8 mouse cellular contexts compared by ENCODE assay signal in the genomic region with DNA sequence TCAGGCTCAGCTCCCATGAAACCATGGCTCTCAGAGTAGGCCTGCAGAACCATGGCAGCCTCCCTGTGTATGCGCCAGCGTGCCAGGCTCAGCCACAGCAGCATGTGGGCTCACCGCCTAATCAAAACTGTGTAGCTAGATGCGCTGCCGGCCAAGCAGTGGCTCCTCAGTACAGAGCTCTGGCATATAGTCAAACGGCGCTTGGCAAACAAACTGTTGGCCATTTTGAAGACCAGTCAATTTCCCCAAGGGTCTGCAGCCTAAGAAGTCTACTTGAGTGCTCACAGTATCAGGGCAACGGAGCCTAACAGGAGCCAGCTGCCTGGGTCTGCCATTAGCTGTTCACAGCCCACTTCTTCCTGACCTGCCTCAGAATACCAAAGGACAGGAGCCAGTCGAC.
A peak's percentile ranks its signal among the peaks of the same experiment; 100 is the strongest.
DNase-seq lines count a peak whose midpoint lies in the region; ATAC-seq and TF ChIP-seq lines count a peak whose summit lies in the region.

No protein-coding gene starts in this region.

- no peak for TF ChIP-seq CTCF in forebrain, postnatal 0 days (IDR thresholded peaks at IDR 0.05; ENCODE audit: low read depth)
- TF ChIP-seq CTCF in lung, postnatal 0 days (IDR thresholded peaks at IDR 0.05), result no peak

- H3K9me3 ChIP-seq in forebrain, postnatal 0 days (ENCODE audit: low read length), result no peaks in the 10 kb centered on the region
- H3K9me3 ChIP-seq in forebrain, embryonic 11.5 days (ENCODE audit: control insufficient read depth, low read length), result no peaks in the 10 kb centered on the region
- no peaks in the 10 kb centered on the region for H3K9me3 ChIP-seq in lung, postnatal 0 days (ENCODE audit: low read length)

- no peak overlapping the region for H3K9ac ChIP-seq in forebrain, postnatal 0 days
- no peak overlapping the region for H3K9ac ChIP-seq in forebrain, embryonic 11.5 days (ENCODE audit: low read length)
- no peak overlapping the region for H3K9ac ChIP-seq in lung, postnatal 0 days (replicated peaks; ENCODE audit: low read depth)

- WGBS in forebrain, postnatal 0 days, result 62% methylated on average over 9 of the region's 9 CpGs
- 91% methylated on average over 9 of the region's 9 CpGs for WGBS in forebrain, embryonic 11.5 days
- whole genome bisulfite sequencing in lung, postnatal 0 days, result 81% methylated on average over 9 of the region's 9 CpGs

- no peak overlapping the region for H3K4me3 ChIP-seq in forebrain, postnatal 0 days (ENCODE audit: low read depth, low read length)
- H3K4me3 ChIP-seq in forebrain, embryonic 11.5 days (ENCODE audit: low read depth, low read length), result no peak overlapping the region
- no peak overlapping the region for H3K4me3 ChIP-seq in lung, postnatal 0 days (ENCODE audit: low read depth, low read length)

- no peaks in the 10 kb centered on the region for H3K4me1 ChIP-seq in forebrain, postnatal 0 days (ENCODE audit: insufficient read depth)
- no peaks in the 10 kb centered on the region for H3K4me1 ChIP-seq in forebrain, embryonic 11.5 days (replicated peaks; ENCODE audit: control insufficient read depth, insufficient read depth, low read length)
- no peaks in the 10 kb centered on the region for H3K4me1 ChIP-seq in lung, postnatal 0 days (ENCODE audit: insufficient read depth, low read depth, low read length)

- DNase-seq in forebrain, postnatal 0 days, result peak; percentile 64
- no peak for DNase-seq in forebrain, embryonic 11.5 days (ENCODE audit: low spot score)
- DNase-seq in lung, postnatal 4 days, result peak; percentile 39 to 62
- no peak for DNase-seq in lung, postnatal 0 days (ENCODE audit: low spot score)
- peak; percentile 9 to 18 for DNase-seq in kidney, postnatal 36 days
- DNase-seq in right cerebral cortex, adult 18-20 months, result peak; percentile 57
- DNase-seq in natural killer cell, adult 2 months (ENCODE audit: low spot score in 2 of 2), result no peak
- DNase-seq in T-cell, adult 2 months (ENCODE audit: low spot score), result no peak

- no peaks in the 10 kb centered on the region for H3K27me3 ChIP-seq in forebrain, postnatal 0 days (ENCODE audit: insufficient read depth, low read length)
- no peaks in the 10 kb centered on the region for H3K27me3 ChIP-seq in forebrain, embryonic 11.5 days (ENCODE audit: control insufficient read depth, insufficient read depth, low read length)
- no peaks in the 10 kb centered on the region for H3K27me3 ChIP-seq in lung, postnatal 0 days (replicated peaks; ENCODE audit: insufficient read depth, low read length)

- H3K36me3 ChIP-seq in forebrain, postnatal 0 days (ENCODE audit: insufficient read depth), result peaks cover 12% of the 10 kb centered on the region; the same call in 1 of the 2 replicates
- H3K36me3 ChIP-seq in forebrain, embryonic 11.5 days (ENCODE audit: control insufficient read depth, insufficient read depth, low read length), result no peaks in the 10 kb centered on the region
- H3K36me3 ChIP-seq in lung, postnatal 0 days (ENCODE audit: insufficient read depth, low read length), result no peaks in the 10 kb centered on the region

- ATAC-seq in forebrain, postnatal 0 days, result peak; percentile 70
- ATAC-seq in forebrain, embryonic 11.5 days (replicated peaks; ENCODE audit: low FRiP score), result no peak
- ATAC-seq in lung, postnatal 0 days, result no peak

- no peak overlapping the region for H3K27ac ChIP-seq in forebrain, postnatal 0 days (ENCODE audit: low read depth, low read length)
- H3K27ac ChIP-seq in forebrain, embryonic 11.5 days (ENCODE audit: low read depth, low read length), result no peak overlapping the region
- H3K27ac ChIP-seq in lung, postnatal 0 days (ENCODE audit: low read length), result no peak overlapping the region

- H3K4me2 ChIP-seq in forebrain, postnatal 0 days (ENCODE audit: low read depth), result no peak overlapping the region
- no peak overlapping the region for H3K4me2 ChIP-seq in forebrain, embryonic 11.5 days (ENCODE audit: low read depth, low read length, severe bottlenecking)
- H3K4me2 ChIP-seq in lung, postnatal 0 days (replicated peaks; ENCODE audit: low read depth, low read length), result no peak overlapping the region

- TF ChIP-seq EP300 in lung, postnatal 0 days (IDR thresholded peaks at IDR 0.05), result no peak

Comparison
In these comparisons a context has a peak if more than half of its experiments do, and no peak if none do; other contexts are left out.
1. DNase-seq: peak in forebrain, postnatal 0 days (single experiment), lung, postnatal 4 days (2 of 2), kidney, postnatal 36 days (2 of 2) and right cerebral cortex, adult 18-20 months (single experiment); none in forebrain, embryonic 11.5 days (single experiment), lung, postnatal 0 days (single experiment), natural killer cell, adult 2 months (0 of 2) and T-cell, adult 2 months (single experiment).